Mouse (Mus musculus): Measurements from ENCODE around the gene Dlx6. TPM values are rescaled to one million over a fixed set of nuclear protein-coding genes. Genes with fewer than 3 reads are reported as not detected.

Dlx6 gene
- 10 to 100 TPM; 22.4 to 35.7 (median 24.6) TPM for total RNA-seq (2022)

GRCm38 (mm10) chr6:6863160-6863870 is at the start of gene Dlx6:
TSS of gene Dlx6 (plus strand) at chr6:6863334.
- DNase-seq (ENCODE audit: low spot score in 2 of 2) = no peak

GRCm38 (mm10) chr6:6816821-6817220 is 46.3 kb upstream of the Dlx6 start:
- peak in 1 of 2 experiments; percentile 57 for DNase-seq (ENCODE audit: low spot score in 2 of 2)

- no peak for DNase-seq (ENCODE audit: low spot score in 2 of 2)
Measured at GRCm38 (mm10) chr6:6818036-6818788, 44.9 kb upstream of the Dlx6 start.

GRCm38 (mm10) chr6:6819134-6819533 is 44.0 kb upstream of the Dlx6 start:
- no peak for DNase-seq (ENCODE audit: low spot score in 2 of 2)

GRCm38 (mm10) chr6:6825313-6825712 is 37.8 kb upstream of the Dlx6 start:
- no peak for DNase-seq (ENCODE audit: low spot score in 2 of 2)

- DNase-seq (ENCODE audit: low spot score in 2 of 2) = no peak
Measured at GRCm38 (mm10) chr6:6826861-6827260, 36.3 kb upstream of the Dlx6 start.

GRCm38 (mm10) chr6:6830446-6830845 is 32.7 kb upstream of the Dlx6 start:
- no peak for DNase-seq (ENCODE audit: low spot score in 2 of 2)

GRCm38 (mm10) chr6:6833301-6833700 is 29.8 kb upstream of the Dlx6 start:
- no peak for DNase-seq (ENCODE audit: low spot score in 2 of 2)

GRCm38 (mm10) chr6:6848541-6848940 is 14.6 kb upstream of the Dlx6 start:
- DNase-seq (ENCODE audit: low spot score in 2 of 2) = no peak

GRCm38 (mm10) chr6:6849744-6850143 is 13.4 kb upstream of the Dlx6 start:
- no peak for DNase-seq (ENCODE audit: low spot score in 2 of 2)

- no peak for DNase-seq (ENCODE audit: low spot score in 2 of 2)
Measured at GRCm38 (mm10) chr6:6850324-6851060, 12.6 kb upstream of the Dlx6 start.

GRCm38 (mm10) chr6:6851166-6851565 is 12.0 kb upstream of the Dlx6 start:
- no peak for DNase-seq (ENCODE audit: low spot score in 2 of 2)

GRCm38 (mm10) chr6:6852944-6853343 is 10.2 kb upstream of the Dlx6 start:
- no peak for DNase-seq (ENCODE audit: low spot score in 2 of 2)

GRCm38 (mm10) chr6:6854176-6854575 is 9.0 kb upstream of the Dlx6 start:
- DNase-seq (ENCODE audit: low spot score in 2 of 2) = no peak

GRCm38 (mm10) chr6:6854902-6855745 is 8.0 kb upstream of the Dlx6 start:
- no peak for DNase-seq (ENCODE audit: low spot score in 2 of 2)

GRCm38 (mm10) chr6:6855746-6856185 is 7.4 kb upstream of the Dlx6 start:
- DNase-seq (ENCODE audit: low spot score in 2 of 2) = no peak

- no peak for DNase-seq (ENCODE audit: low spot score in 2 of 2)
Measured at GRCm38 (mm10) chr6:6856316-6856715, 6.8 kb upstream of the Dlx6 start.

- DNase-seq (ENCODE audit: low spot score in 2 of 2) = no peak
Measured at GRCm38 (mm10) chr6:6856881-6857280, 6.3 kb upstream of the Dlx6 start.

- no peak for DNase-seq (ENCODE audit: low spot score in 2 of 2)
Measured at GRCm38 (mm10) chr6:6857766-6858165, 5.4 kb upstream of the Dlx6 start.

- DNase-seq (ENCODE audit: low spot score in 2 of 2) = no peak
Measured at GRCm38 (mm10) chr6:6858571-6858970, 4.6 kb upstream of the Dlx6 start.
